Mouse (Mus musculus): ENCODE data around the gene Olfr1325. TPM values are rescaled to one million over a fixed set of nuclear protein-coding genes. Genes with fewer than 3 reads are reported as not detected.

The Olfr1325 gene
- polyA plus RNA-seq (2015; fragmentation: Illumina TruSeq; extraction: RNeasy Lipid Tissue Mini Kit (QIAGEN cat#74804); ENCODE audit: insufficient read depth, low replicate concordance): not detected

DNA sequence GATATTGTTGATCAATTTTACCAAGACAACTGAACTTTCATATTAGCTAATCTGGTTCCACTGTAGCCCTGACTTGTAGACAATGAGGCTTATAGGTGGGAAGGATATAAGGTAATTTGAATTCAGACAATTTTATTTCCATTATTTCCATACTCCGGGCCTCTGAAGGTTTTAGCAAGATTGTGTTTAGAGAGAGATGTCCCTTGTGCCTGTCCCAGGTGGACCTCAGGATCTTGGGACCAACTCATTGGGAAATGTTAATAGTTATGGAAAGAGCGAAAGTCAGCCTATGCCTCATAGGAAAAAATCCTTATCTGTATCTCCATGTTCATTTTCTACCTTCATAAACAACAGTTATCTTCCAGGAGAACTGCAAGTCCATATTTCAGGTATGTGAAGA is at the start of gene Olfr1325:
Gene Olfr1325, plus strand, starts transcription at position 301 of the 400 bp plus-strand sequence.

DNA sequence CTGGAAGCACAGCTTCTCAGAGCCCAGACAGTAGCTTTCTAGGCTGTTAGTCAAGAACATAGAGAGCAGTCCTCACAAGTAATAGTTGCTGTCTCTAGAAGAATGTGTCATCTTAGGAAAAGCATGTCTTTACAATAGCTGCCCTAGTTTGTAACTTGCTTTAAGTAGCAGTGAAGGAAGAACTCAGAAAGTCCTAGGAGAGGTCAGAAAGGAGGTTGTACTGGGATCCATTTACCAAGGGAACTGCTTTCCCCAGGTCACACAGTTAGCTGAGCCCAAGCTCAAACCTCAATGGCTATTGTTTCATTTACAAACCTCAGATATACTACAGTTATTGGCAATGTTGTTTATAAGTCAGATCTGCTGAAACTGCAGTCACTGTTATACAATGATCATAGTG is 17.7 kb upstream of the Olfr1325 start, which contains the start of gene Olfr1326-ps1:
Gene Olfr1326-ps1, minus strand, starts transcription at position 101 of the 400 bp plus-strand sequence.

DNA sequence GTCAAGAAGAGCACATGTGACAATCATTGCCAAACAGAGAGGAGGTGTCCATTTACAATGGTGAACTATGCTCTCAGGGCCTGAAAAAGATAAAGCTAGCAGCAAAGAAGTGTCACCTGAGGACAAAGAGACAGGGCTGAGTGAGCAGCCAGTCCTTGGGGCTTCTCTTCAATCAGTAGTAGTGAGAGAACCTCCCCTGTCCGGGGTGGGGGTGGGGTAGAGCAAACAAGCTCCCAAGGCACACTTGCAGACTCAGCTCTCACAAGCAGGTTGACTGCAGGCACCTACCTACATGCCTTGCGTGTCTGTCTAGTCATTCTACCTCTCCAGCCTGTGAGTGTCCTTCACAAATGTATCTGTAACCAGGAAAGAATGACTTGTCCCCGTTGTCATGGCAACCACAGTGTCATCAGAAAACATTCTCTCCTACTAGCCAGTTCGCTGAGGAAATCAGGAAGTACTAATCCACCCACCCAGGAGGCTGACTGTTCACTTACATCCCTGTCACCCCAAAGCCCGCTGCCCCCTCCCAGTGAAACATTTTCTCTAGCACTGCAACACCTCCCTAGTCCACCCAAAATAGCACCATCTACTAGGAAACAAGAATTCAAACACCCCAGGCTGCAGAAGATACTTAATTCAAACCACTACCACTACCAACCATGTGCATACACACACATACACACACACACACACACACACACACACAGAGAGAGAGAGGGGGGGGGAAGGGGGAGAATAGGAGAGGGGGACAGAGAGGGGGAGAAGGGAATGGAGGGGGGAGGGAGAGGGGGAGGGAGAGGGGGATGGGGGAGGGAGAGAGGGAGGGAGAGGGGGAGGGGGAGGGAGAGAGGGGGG is 53.2 kb downstream of the Olfr1325 start, which contains the start of gene Gm5640:
Gene Gm5640, minus strand, starts transcription at position 170 of the 858 bp plus-strand sequence.

Other genes starting within 250 kb of the Olfr1325 start
- gene Lage3, start 239.1 kb upstream of the Olfr1325 start, polyA plus RNA-seq (2015; fragmentation: Illumina TruSeq; extraction: RNeasy Lipid Tissue Mini Kit (QIAGEN cat#74804); ENCODE audit: insufficient read depth, low replicate concordance): 32.5 TPM
- 34.8 TPM for gene Ubl4a, start 219.5 kb upstream of the Olfr1325 start, polyA plus RNA-seq (2015; fragmentation: Illumina TruSeq; extraction: RNeasy Lipid Tissue Mini Kit (QIAGEN cat#74804); ENCODE audit: insufficient read depth, low replicate concordance)
- gene Slc10a3, start 219.3 kb upstream of the Olfr1325 start, polyA plus RNA-seq (2015; fragmentation: Illumina TruSeq; extraction: RNeasy Lipid Tissue Mini Kit (QIAGEN cat#74804); ENCODE audit: insufficient read depth, low replicate concordance): 16.4 TPM
- 25.3 TPM for gene Fam3a, start 199.4 kb upstream of the Olfr1325 start, polyA plus RNA-seq (2015; fragmentation: Illumina TruSeq; extraction: RNeasy Lipid Tissue Mini Kit (QIAGEN cat#74804); ENCODE audit: insufficient read depth, low replicate concordance)
- gene Ikbkg, start 199.4 kb upstream of the Olfr1325 start, polyA plus RNA-seq (2015; fragmentation: Illumina TruSeq; extraction: RNeasy Lipid Tissue Mini Kit (QIAGEN cat#74804); ENCODE audit: insufficient read depth, low replicate concordance): 34.1 TPM
- gene G6pdx, start 163.5 kb upstream of the Olfr1325 start, polyA plus RNA-seq (2015; fragmentation: Illumina TruSeq; extraction: RNeasy Lipid Tissue Mini Kit (QIAGEN cat#74804); ENCODE audit: insufficient read depth, low replicate concordance): 42.5 TPM
- not detected for gene Gm6880, start 111.3 kb upstream of the Olfr1325 start, polyA plus RNA-seq (2015; fragmentation: Illumina TruSeq; extraction: RNeasy Lipid Tissue Mini Kit (QIAGEN cat#74804); ENCODE audit: insufficient read depth, low replicate concordance)
- not detected for gene Olfr1326-ps1, start 17.8 kb upstream of the Olfr1325 start, polyA plus RNA-seq (2015; fragmentation: Illumina TruSeq; extraction: RNeasy Lipid Tissue Mini Kit (QIAGEN cat#74804); ENCODE audit: insufficient read depth, low replicate concordance)
- gene Gm5640, start 53.0 kb downstream of the Olfr1325 start, polyA plus RNA-seq (2015; fragmentation: Illumina TruSeq; extraction: RNeasy Lipid Tissue Mini Kit (QIAGEN cat#74804); ENCODE audit: insufficient read depth, low replicate concordance): not detected
- not detected for gene Gm6890, start 148.2 kb downstream of the Olfr1325 start, polyA plus RNA-seq (2015; fragmentation: Illumina TruSeq; extraction: RNeasy Lipid Tissue Mini Kit (QIAGEN cat#74804); ENCODE audit: insufficient read depth, low replicate concordance)
- gene Gm5936, start 244.5 kb downstream of the Olfr1325 start, polyA plus RNA-seq (2015; fragmentation: Illumina TruSeq; extraction: RNeasy Lipid Tissue Mini Kit (QIAGEN cat#74804); ENCODE audit: insufficient read depth, low replicate concordance): not detected